Mouse (Mus musculus) liver, embryonic 15.5 days (tissue): ENCODE measurements around the gene Lrig2. TPM values are rescaled to one million over a fixed set of nuclear protein-coding genes. Genes with fewer than 3 reads are reported as not detected.

ENCODE experiments used
- ATAC-seq: fragments of 200-750 bp; cut with Nextera tagmentation; 2 replicates; pipeline ENCODE4 v1.8.0; 2017; ENCODE audit warnings: moderate number of reproducible peaks, mild to moderate bottlenecking, moderate library complexity; ENCODE audit not compliant: insufficient read depth
- H3K27ac ChIP-seq: fragments of 300-500 bp; sonication (generic); replicated peaks from 2 replicates; pipeline ENCODE4 v1.5.1; 2015; ENCODE audit warnings: mild to moderate bottlenecking, inconsistent platforms
- H3K27me3 ChIP-seq: fragments of 300-500 bp; sonication (generic); 2 replicates; pipeline ENCODE4 v1.6.1; 2015; ENCODE audit warnings: mild to moderate bottlenecking, inconsistent platforms
- H3K36me3 ChIP-seq: fragments of 300-500 bp; sonication (generic); replicated peaks from 2 replicates; pipeline ENCODE4 v1.6.1; 2015; ENCODE audit warnings: moderate library complexity, mild to moderate bottlenecking, inconsistent platforms
- H3K4me1 ChIP-seq: fragments of 300-500 bp; sonication (generic); replicated peaks from 2 replicates; pipeline ENCODE4 v1.6.1; 2015; ENCODE audit warnings: inconsistent platforms
- H3K4me2 ChIP-seq: fragments of 300-500 bp; sonication (generic); 2 replicates; pipeline ENCODE4 v1.6.1; 2015; ENCODE audit warnings: moderate library complexity, mild to moderate bottlenecking, inconsistent platforms
- H3K4me3 ChIP-seq: fragments of 300-500 bp; sonication (generic); replicated peaks from 2 replicates; pipeline ENCODE4 v1.5.1; 2015; ENCODE audit warnings: mild to moderate bottlenecking, inconsistent platforms
- H3K9ac ChIP-seq: fragments of 300-500 bp; sonication (generic); 2 replicates; pipeline ENCODE4 v1.6.1; 2015; ENCODE audit warnings: moderate library complexity, mild to moderate bottlenecking, inconsistent platforms
- H3K9me3 ChIP-seq: fragments of 300-500 bp; sonication (generic); replicated peaks from 2 replicates; pipeline ENCODE4 v1.6.1; 2016; ENCODE audit warnings: inconsistent platforms
- WGBS: fragments of 180-500 bp; shearing (Covaris S2); methylation state at CpG from one replicate; pipeline ENCODE4 v1.1.7; 2015; ENCODE audit warnings: mixed read lengths; ENCODE audit not compliant: insufficient replicate concordance; 5-methylcytosine and 5-hydroxymethylcytosine counted together
- polyA plus RNA-seq: library from polyadenylated mRNA; unstranded; fragments of >200 nt; fragmentation: Nextera tagmentation; extraction: Ambion mirVana; gene quantifications from 2 replicates; pipeline ENCODE4 v1.2.1, GENCODE M21; 2015

The Lrig2 gene
- polyA plus RNA-seq, result 3.2 and 3.7 TPM in 2 replicates

GRCm38 (mm10) chr3:104511538-104512423 is at the start of gene Lrig2:
TSS of gene Lrig2 (minus strand) at chr3:104511918.
- WGBS, result under 1% methylated on average over 71 of the region's 71 CpGs
- Histone ChIP-seq H3K9ac (peak within 1 kb of the TSS; percentile 96), H3K36me3 (no peaks in the 10 kb centered on the region), H3K27me3 (no peaks in the 10 kb centered on the region), H3K4me3 (peak within 1 kb of the TSS; percentile 80), H3K4me2 (peak within 1 kb of the TSS; percentile 81), H3K4me1 (peaks cover 34% of the 10 kb centered on the region), H3K9me3 (no peaks in the 10 kb centered on the region), H3K27ac (peak within 1 kb of the TSS; percentile 91)
- ATAC-seq, result peak; percentile 97

- no peaks in the 10 kb centered on the region for H3K36me3 ChIP-seq
- no peak overlapping the region for H3K9ac ChIP-seq
- no peaks in the 10 kb centered on the region for H3K4me1 ChIP-seq
- no peak overlapping the region for H3K4me3 ChIP-seq
- 55% methylated on average over 1 of the region's 1 CpGs for WGBS
- H3K27me3 ChIP-seq, result no peaks in the 10 kb centered on the region
- H3K4me2 ChIP-seq, result no peak overlapping the region
- no peak overlapping the region for H3K27ac ChIP-seq
- ATAC-seq, result no peak
- no peaks in the 10 kb centered on the region for H3K9me3 ChIP-seq
Observed at GRCm38 (mm10) chr3:104556624-104557023, 44.9 kb upstream of the Lrig2 start.

GRCm38 (mm10) chr3:104550594-104550993 is 38.9 kb upstream of the Lrig2 start:
- Histone ChIP-seq H3K4me1 (no peaks in the 10 kb centered on the region), H3K4me2 (no peak overlapping the region), H3K4me3 (no peak overlapping the region), H3K36me3 (no peaks in the 10 kb centered on the region), H3K9ac (no peak overlapping the region), H3K9me3 (no peaks in the 10 kb centered on the region), H3K27me3 (0 out of 2 replicates have a peak, but pooled peaks cover 9% of the 10 kb centered on the region), H3K27ac (no peak overlapping the region)
- WGBS, result 48% methylated on average over 3 of the region's 3 CpGs
- ATAC-seq, result no peak

- Histone ChIP-seq H3K4me2 (no peak overlapping the region), H3K27ac (no peak overlapping the region), H3K4me1 (no peaks in the 10 kb centered on the region), H3K9me3 (no peaks in the 10 kb centered on the region), H3K36me3 (no peaks in the 10 kb centered on the region), H3K27me3 (0 out of 2 replicates have a peak, but pooled peaks cover 9% of the 10 kb centered on the region), H3K9ac (no peak overlapping the region), H3K4me3 (no peak overlapping the region)
- WGBS, result 57% methylated on average over 15 of the region's 15 CpGs
- no peak for ATAC-seq
Observed at GRCm38 (mm10) chr3:104548367-104549087, 36.8 kb upstream of the Lrig2 start.

DNA sequence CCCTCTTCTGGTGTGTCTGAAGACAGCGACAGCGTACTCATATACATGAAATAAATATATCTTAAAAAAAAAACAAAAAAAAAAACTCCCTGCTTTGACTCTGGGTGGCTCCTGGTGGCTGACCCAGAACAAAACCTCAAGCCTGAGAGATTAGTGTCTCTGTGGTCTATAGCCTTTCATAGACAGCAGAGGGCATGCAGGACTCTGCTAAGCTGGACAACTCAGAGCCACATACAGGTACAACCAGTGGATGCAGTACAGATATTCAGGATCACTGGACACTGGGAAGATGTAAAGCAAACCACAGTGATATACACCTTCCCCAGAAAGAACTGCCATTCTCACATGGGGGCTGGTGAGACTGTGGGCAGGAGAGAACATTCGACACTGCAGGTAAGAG is 32.1 kb upstream of the Lrig2 start:
- H3K36me3 ChIP-seq, result no peaks in the 10 kb centered on the region
- H3K27me3 ChIP-seq, result 0 out of 2 replicates have a peak, but pooled peaks cover 7% of the 10 kb centered on the region
- H3K4me2 ChIP-seq, result no peak overlapping the region
- H3K27ac ChIP-seq, result no peak overlapping the region
- no peak for ATAC-seq
- no peak overlapping the region for H3K4me3 ChIP-seq
- H3K9ac ChIP-seq, result no peak overlapping the region
- H3K4me1 ChIP-seq, result no peaks in the 10 kb centered on the region; the same call in 1 of the 2 replicates
- WGBS, result 78% methylated on average over 3 of the region's 3 CpGs
- H3K9me3 ChIP-seq, result no peaks in the 10 kb centered on the region

- ATAC-seq, result no peak
- no peak overlapping the region for H3K27ac ChIP-seq
Observed at GRCm38 (mm10) chr3:104542065-104542429, 30.3 kb upstream of the Lrig2 start.

GRCm38 (mm10) chr3:104541139-104542064 is 29.7 kb upstream of the Lrig2 start:
- H3K9me3 ChIP-seq, result no peaks in the 10 kb centered on the region
- H3K4me3 ChIP-seq, result 0 out of 2 replicates have a peak overlapping the region, but pooled peaks have one; percentile 8
- no peaks in the 10 kb centered on the region for H3K36me3 ChIP-seq
- peak overlapping the region; percentile 54 for H3K4me2 ChIP-seq
- H3K4me1 ChIP-seq, result no peaks in the 10 kb centered on the region; the same call in 1 of the 2 replicates
- no peaks in the 10 kb centered on the region for H3K27me3 ChIP-seq
- no peak overlapping the region for H3K9ac ChIP-seq
- peak; percentile 47; the same call in 1 of the 2 replicates for ATAC-seq
- H3K27ac ChIP-seq, result no peak overlapping the region
- WGBS, result 20% methylated on average over 21 of the region's 21 CpGs

More at GRCm38 (mm10) chr3:104542065-104542429, 30.3 kb upstream of the Lrig2 start:
- no peak overlapping the region for H3K4me3 ChIP-seq
- no peaks in the 10 kb centered on the region for H3K36me3 ChIP-seq
- WGBS, result 77% methylated on average over 2 of the region's 2 CpGs
- H3K9me3 ChIP-seq, result no peaks in the 10 kb centered on the region
- H3K27me3 ChIP-seq, result no peaks in the 10 kb centered on the region
- H3K4me1 ChIP-seq, result no peaks in the 10 kb centered on the region; the same call in 1 of the 2 replicates
- H3K4me2 ChIP-seq, result peak overlapping the region; percentile 54; the same call in 1 of the 2 replicates
- H3K9ac ChIP-seq, result no peak overlapping the region

- Histone ChIP-seq H3K4me1 (no peaks in the 10 kb centered on the region; the same call in 1 of the 2 replicates), H3K9ac (no peak overlapping the region), H3K27me3 (no peaks in the 10 kb centered on the region), H3K27ac (no peak overlapping the region), H3K4me3 (no peak overlapping the region), H3K4me2 (no peak overlapping the region), H3K9me3 (no peaks in the 10 kb centered on the region), H3K36me3 (no peaks in the 10 kb centered on the region)
- WGBS, result 41% methylated on average over 9 of the region's 9 CpGs
- no peak for ATAC-seq
Observed at GRCm38 (mm10) chr3:104540480-104541138, 28.9 kb upstream of the Lrig2 start.

DNA sequence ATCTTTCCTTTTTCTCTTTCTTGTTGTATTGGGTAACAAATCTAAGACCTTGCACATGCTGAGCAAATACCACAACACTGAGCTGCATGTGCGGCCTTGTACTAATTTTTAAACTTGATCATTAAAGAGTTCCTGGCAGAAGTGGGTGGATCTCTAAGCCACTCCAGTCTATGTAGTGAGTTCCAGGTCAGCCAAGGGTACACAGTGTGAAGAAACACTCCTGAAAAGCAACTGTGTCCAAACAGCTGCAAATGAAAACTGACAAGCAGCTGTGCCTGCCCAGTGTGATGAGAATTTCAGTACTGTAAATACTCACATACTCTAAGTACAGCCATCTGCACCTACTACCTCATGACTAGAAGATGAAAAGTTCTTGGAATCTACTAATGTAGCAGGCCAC is 21.5 kb upstream of the Lrig2 start:
- no peaks in the 10 kb centered on the region for H3K4me1 ChIP-seq
- ATAC-seq, result no peak
- WGBS, result 75% methylated on average over 1 of the region's 1 CpGs

More for the DNA sequence above, 21.5 kb upstream of the Lrig2 start:
- Histone ChIP-seq H3K9ac (no peak overlapping the region), H3K27ac (no peak overlapping the region), H3K4me3 (no peak overlapping the region), H3K9me3 (no peaks in the 10 kb centered on the region), H3K36me3 (no peaks in the 10 kb centered on the region), H3K27me3 (no peaks in the 10 kb centered on the region), H3K4me2 (no peak overlapping the region)
